Mouse (Mus musculus): ENCODE data around the gene Ankrd45. TPM values are rescaled to one million over a fixed set of nuclear protein-coding genes. Genes with fewer than 3 reads are reported as not detected.

Ankrd45 gene
- polyA plus RNA-seq, 1 experiment: not detected

DNA sequence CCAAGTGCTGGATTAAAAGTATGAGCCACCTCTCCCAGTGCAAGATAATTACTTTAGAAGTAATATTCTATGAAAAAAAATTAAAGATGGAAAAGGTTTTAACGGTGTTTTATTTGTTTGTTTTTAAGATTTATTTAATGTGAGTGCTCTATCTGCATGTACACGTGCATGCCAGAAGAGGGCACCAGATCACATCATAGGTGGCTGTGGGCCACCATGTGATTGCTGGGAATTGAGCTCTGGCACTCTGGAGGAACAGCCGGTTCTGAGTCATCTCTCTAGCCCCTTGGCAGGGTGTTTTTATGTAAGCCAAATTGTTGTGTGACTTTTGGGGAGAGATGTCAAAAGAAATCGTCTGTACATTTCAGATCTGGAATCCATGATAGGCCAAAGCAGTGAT, 72.0 kb downstream of the Ankrd45 start:
- H3K4me1 ChIP-seq (ENCODE audit: control insufficient read depth, insufficient read depth, low read length): no peaks in the 10 kb centered on the region
- TF ChIP-seq CTCF (IDR thresholded peaks at IDR 0.05; ENCODE audit: insufficient read depth, low read depth, low read length): no peak
- TF ChIP-seq POLR2A (IDR thresholded peaks at IDR 0.05; ENCODE audit: insufficient read depth, low read depth, low read length): no peak
- H3K27ac ChIP-seq (ENCODE audit: insufficient read depth, low read depth, low read length): no peak overlapping the region
- 44% methylated on average over 4 of the region's 4 CpGs for WGBS
- H3K4me3 ChIP-seq (ENCODE audit: insufficient read depth, low read depth, low read length): no peak overlapping the region

DNA sequence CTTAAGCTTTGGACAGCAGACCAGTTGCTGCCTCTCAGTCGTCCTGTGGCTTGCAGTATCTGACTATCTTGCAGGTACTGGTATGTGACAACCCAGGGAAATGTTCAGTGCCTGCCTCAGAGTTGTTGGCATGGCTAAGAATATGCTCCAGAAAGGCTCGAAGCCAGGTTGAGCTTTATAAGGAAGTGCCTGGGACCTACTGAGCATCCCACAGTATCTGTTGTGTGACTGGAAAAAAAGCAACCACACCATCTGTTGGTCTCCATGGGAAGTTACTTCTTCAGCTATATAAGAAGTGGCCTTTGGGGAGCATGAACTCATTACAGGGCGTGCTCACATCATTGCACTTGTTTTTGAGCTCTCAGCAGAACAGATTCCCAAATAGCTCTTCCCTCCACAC, 77.3 kb downstream of the Ankrd45 start:
- Histone ChIP-seq H3K4me3 (ENCODE audit: insufficient read depth, low read depth, low read length) (no peak overlapping the region), H3K27ac (ENCODE audit: insufficient read depth, low read depth, low read length) (no peak overlapping the region), H3K4me1 (ENCODE audit: control insufficient read depth, insufficient read depth, low read length) (no peaks in the 10 kb centered on the region)
- WGBS: 73% methylated on average over 3 of the region's 3 CpGs
- TF ChIP-seq POLR2A (IDR thresholded peaks at IDR 0.05; ENCODE audit: insufficient read depth, low read depth, low read length) (no peak), CTCF (IDR thresholded peaks at IDR 0.05; ENCODE audit: insufficient read depth, low read depth, low read length) (no peak)

Other genes with a start within 250 kb of the Ankrd45 start
- 41.4 TPM in 1 of 2 replicates, not detected in the other for gene Rc3h1, start 236.3 kb upstream of the Ankrd45 start, polyA plus RNA-seq (2012; ENCODE audit: insufficient read depth, insufficient read length, low replicate concordance, missing spikeins)
- gene Serpinc1, start 164.1 kb upstream of the Ankrd45 start, polyA plus RNA-seq (2012; ENCODE audit: insufficient read depth, insufficient read length, low replicate concordance, missing spikeins): not detected in 2 replicates
- gene Zbtb37, start 107.8 kb upstream of the Ankrd45 start, polyA plus RNA-seq (2012; ENCODE audit: insufficient read depth, insufficient read length, low replicate concordance, missing spikeins): not detected in 2 replicates
- gene Dars2, start 72.0 kb upstream of the Ankrd45 start, polyA plus RNA-seq (2012; ENCODE audit: insufficient read depth, insufficient read length, low replicate concordance, missing spikeins): not detected in 2 replicates
- gene Cenpl, start 72.0 kb upstream of the Ankrd45 start, polyA plus RNA-seq (2012; ENCODE audit: insufficient read depth, insufficient read length, low replicate concordance, missing spikeins): not detected in 2 replicates
- gene Klhl20, start 11.2 kb upstream of the Ankrd45 start, polyA plus RNA-seq (2012; ENCODE audit: insufficient read depth, insufficient read length, low replicate concordance, missing spikeins): not detected in 2 replicates
- gene Tex50, start 16.6 kb downstream of the Ankrd45 start, polyA plus RNA-seq (2012; ENCODE audit: insufficient read depth, insufficient read length, low replicate concordance, missing spikeins): not detected in 2 replicates
- 347 TPM in 1 of 2 replicates, not detected in the other for gene Prdx6, start 108.5 kb downstream of the Ankrd45 start, polyA plus RNA-seq (2012; ENCODE audit: insufficient read depth, insufficient read length, low replicate concordance, missing spikeins)

All from olfactory bulb, adult 2 months (tissue).